Mouse (Mus musculus) C2C12 (cell line): ENCODE data around the gene Cnn1.

Experiments used
- CEBPB ChIP-seq: IDR thresholded peaks from one replicate; pipeline ENCODE4 v1.6.1; 2011; ENCODE audit warnings: low read depth, mild to moderate bottlenecking, control low read depth, moderate library complexity
- CTCF ChIP-seq: IDR thresholded peaks from one replicate; pipeline ENCODE4 v1.5.1; 2011; ENCODE audit not compliant: control insufficient read depth, insufficient read depth, insufficient read length
- FOSL1 ChIP-seq: IDR thresholded peaks from one replicate; pipeline ENCODE4 v1.8.0; 2011; ENCODE audit warnings: mild to moderate bottlenecking, low read length; ENCODE audit not compliant: poor library complexity, insufficient read depth, severe bottlenecking
- MAX ChIP-seq: IDR thresholded peaks from one replicate; pipeline ENCODE4 v1.6.1; 2011; ENCODE audit warnings: mild to moderate bottlenecking, control low read depth
- MYOG ChIP-seq: IDR thresholded peaks from one replicate; pipeline ENCODE4 v1.6.1; 2011; ENCODE audit not compliant: control insufficient read depth, insufficient read length; ENCODE audit errors: extremely low read depth
- USF1 ChIP-seq: IDR thresholded peaks from one replicate; pipeline ENCODE4 v1.6.1; 2011; ENCODE audit warnings: low read depth, mild to moderate bottlenecking, control low read depth, moderate library complexity

- TF ChIP-seq CTCF (no peak), MAX (no peak), MYOG (no peak), USF1 (no peak), CEBPB (no peak), FOSL1 (no peak)
Measured at GRCm38 (mm10) chr9:22121545-22121944, 22.5 kb downstream of the Cnn1 start.
